Mouse (Mus musculus) bone marrow, adult 2 months (tissue): Measurements from ENCODE around the gene Zcchc14.

ENCODE experiments used
- CTCF ChIP-seq: fragments of 200-500 bp; IDR thresholded peaks from 2 replicates; pipeline ENCODE4 v1.5.1; 2011; ENCODE audit warnings: low read length, control low read depth; ENCODE audit not compliant: control insufficient read depth, insufficient read depth
- POLR2A ChIP-seq: fragments of 200-500 bp; IDR thresholded peaks from 2 replicates; pipeline ENCODE4 v1.6.1; 2011; ENCODE audit warnings: low read depth, mild to moderate bottlenecking, control low read depth, low read length, borderline replicate concordance; ENCODE audit not compliant: control insufficient read depth

DNA sequence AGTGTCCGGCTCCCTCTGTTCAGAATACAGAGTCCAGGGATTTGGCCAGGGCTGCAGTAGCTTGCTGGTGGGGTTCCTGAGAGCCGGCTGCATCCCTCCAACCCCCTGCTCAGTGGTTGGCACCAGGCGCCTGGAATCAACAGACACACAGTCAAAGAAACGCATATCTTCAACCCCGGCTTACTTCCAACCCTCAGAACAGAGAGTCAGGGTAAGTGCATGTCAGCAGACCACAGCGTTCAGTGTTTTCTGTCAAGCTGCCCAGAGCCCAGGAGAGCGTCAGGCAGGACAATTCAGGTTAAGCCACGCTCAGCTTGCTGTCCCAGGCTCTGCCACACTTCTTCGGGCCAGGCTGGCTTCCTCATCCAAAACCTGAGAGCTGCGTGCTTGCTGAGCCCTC lies 28.8 kb upstream of the Zcchc14 start:
- no peak for TF ChIP-seq POLR2A
- no peak for TF ChIP-seq CTCF
